Mouse (Mus musculus) ES-Bruce4 (cell line): Measurements from ENCODE around the gene Endou.

Source experiments
- CTCF ChIP-seq: IDR thresholded peaks from one replicate; pipeline ENCODE4 v1.8.1; 2011; ENCODE audit warnings: low read depth, low read length
- EP300 ChIP-seq: IDR thresholded peaks from 2 replicates; pipeline ENCODE4 v1.6.1; 2011; ENCODE audit warnings: low read depth, low read length; ENCODE audit not compliant: insufficient read depth
- POLR2A ChIP-seq: IDR thresholded peaks from one replicate; pipeline ENCODE4 v1.8.1; 2011; ENCODE audit warnings: low read length; ENCODE audit not compliant: insufficient read depth

- TF ChIP-seq CTCF (no peak), POLR2A (no peak), EP300 (no peak)
These were observed 16.1 kb downstream of the Endou start for GRCm38 (mm10) chr15:97715083-97715482.
